Mouse (Mus musculus) NIH3T3 (cell line): Measurements from ENCODE around the gene Gan.

ENCODE experiments used
- DNase-seq: peaks from one replicate; pipeline ENCODE4 v3.0.0-alpha.2; 2012; ENCODE audit warnings: low read depth

Gan gene

GRCm38 (mm10) chr8:117200803-117201202 lies 42.9 kb downstream of the Gan start:
- no peak for DNase-seq

DNA sequence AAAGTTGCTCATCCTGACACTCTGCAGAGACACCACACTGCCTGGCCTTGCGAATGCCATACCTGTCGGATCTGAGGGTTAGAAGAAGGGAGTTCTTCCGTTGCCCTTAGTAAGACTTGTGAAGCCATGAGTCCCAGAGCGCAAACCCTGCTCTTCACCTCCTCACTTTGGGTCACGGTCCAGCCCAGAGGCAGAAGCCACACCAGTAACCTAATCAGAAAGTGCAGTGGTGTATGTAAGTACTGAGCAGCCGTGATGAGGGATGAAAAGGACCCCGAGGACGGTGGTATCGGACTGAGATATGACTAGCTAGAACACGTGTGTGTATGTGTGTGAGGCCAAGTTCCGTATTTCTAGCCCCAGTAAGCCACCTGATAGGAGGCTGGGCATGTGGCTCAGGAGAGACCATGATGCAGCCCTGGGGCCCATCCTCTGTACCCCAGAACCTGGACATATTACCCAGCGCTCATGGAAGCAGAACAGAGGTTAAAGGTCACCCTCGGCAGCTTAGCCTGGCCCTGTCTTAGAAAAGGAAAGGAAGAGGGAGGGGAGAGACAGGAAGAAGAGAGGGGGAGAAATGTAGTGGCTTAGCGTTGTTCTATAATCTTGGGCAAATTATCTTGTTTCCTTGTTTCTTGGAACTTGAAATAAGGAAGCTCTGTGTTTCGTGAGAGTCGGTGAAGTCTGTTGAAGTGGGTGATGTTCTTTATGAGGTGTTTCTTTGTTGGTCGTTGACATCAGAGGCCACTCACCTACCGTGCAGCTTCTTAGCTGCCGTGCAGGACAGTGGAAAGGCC lies 43.5 kb downstream of the Gan start:
- DNase-seq: no peak

GRCm38 (mm10) chr8:117203085-117203484 lies 45.1 kb downstream of the Gan start:
- no peak for DNase-seq

GRCm38 (mm10) chr8:117205884-117206283 lies 47.9 kb downstream of the Gan start:
- DNase-seq: no peak

DNA sequence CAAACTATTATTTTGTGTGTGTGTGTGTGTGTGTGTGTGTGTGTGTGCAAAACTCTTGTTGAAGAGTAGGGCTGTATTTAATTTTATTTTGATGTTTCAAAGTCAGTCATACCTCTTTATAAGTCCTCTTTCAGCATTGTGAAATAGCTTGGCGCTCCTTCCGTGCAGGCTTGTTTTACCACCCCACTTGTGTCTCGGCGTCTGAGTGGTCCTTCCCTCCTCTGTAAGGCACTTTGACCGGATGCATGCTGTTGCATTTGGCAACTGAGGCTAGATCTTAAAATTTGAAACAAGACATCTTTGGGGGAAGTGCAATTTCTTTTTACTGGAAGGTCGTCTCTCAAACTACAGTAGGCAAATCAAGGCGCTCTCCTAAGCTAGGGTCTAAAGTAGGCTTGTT lies 48.7 kb downstream of the Gan start:
- DNase-seq: no peak

GRCm38 (mm10) chr8:117209150-117209549 lies 51.2 kb downstream of the Gan start:
- DNase-seq: no peak

DNA sequence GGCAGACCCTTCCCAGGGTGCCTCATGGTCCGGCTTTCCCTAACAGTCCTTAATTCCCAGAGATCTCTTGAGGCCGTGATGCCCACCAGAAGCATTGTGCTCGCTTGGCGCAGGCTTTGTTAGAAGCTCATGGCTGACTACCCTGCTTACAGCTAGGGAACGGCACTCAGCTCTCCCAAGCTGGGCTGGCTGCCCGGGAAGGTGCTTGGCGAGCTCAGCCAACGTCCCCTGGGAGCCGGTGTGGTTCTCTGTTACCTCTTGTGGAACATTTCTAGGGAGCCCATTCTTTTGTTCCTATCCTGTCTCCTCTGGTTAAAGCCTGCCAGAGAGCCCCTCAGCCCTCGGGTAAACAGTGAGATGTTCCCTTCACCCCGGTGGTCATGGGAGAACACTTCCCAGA lies 54.2 kb downstream of the Gan start:
- DNase-seq: peak; percentile 14

DNA sequence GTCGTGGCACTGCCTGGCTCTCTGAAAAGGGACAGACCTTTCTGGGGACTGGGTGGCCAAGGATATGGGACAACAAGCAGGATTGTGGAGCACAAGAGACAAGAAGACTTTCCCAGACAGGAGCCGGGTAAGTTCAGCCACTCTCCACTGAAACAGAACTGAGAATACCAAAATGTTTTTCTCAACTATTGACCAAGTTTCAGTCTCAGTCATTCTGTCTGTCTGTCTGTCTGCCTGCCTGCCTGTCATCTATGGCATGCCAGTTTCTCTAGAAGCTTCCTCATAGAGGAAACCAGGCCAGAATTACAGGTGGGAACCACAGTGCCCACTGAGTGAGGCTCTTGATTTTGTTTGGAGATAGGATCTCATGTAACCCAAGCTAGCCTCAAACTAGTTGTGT lies 59.8 kb downstream of the Gan start:
- DNase-seq: no peak

DNA sequence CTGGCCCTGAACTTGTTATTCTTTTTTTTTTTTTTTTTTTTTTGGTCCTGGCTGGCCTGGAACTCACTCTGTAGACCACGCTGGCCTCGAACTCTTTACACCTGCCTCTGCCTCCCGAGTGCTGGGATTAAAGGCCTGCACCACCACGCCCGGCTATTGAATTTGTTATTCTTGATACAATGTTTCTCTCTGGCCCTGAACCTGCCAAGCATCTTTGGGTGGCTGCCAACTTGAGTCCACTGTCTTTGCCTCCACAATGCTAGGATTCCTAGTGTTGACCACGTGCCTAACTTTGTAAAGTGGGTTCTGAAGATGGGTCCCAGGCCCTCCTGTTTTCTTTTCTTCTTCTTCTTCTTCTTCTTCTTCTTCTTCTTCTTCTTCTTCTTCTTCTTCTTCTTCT lies 64.5 kb downstream of the Gan start:
- DNase-seq: peak; percentile 26

DNA sequence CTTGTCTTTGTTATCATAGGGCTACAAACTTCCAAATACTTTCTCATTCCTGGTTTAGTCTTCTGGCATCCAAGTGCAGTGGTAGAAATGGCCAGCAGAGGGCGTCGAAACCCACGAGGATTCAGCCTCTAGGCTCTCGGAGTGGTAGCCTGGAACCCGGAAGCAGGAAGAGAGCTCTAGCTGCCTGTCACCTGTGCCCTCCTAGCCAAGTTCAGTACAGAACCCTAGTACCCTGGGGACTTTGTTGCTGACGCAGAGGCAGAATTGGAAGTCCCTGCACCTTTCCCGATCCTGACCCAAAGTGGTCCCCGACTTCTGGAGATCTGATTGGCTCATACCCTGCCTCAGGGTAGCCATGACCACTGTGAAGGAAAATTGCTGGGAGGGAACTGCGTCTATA lies 66.7 kb downstream of the Gan start:
- DNase-seq: peak; percentile 92

GRCm38 (mm10) chr8:117226306-117226705 lies 68.4 kb downstream of the Gan start:
- DNase-seq: no peak

DNA sequence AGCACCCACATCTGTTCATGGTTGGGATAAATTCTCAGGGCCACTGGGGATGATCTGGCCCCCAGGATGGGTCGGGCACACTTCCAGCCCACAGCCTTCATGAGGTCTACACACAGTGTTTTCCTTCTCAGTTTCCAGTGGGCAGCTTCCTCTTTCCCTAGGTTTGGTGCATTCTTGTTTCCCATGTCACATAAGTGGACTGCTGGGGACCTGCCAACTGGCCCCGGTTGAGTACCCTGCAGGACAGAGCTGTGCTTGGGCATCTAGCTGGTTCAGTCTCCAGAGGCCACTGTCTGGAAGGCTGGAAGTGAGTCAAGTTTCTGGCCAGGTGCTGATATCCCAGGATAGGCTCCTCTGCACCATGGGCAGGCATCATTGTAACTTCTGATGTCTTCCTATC lies 69.4 kb downstream of the Gan start:
- peak; percentile 16 for DNase-seq

- DNase-seq: no peak
Measured at GRCm38 (mm10) chr8:117233199-117233598, 75.3 kb downstream of the Gan start.

DNA sequence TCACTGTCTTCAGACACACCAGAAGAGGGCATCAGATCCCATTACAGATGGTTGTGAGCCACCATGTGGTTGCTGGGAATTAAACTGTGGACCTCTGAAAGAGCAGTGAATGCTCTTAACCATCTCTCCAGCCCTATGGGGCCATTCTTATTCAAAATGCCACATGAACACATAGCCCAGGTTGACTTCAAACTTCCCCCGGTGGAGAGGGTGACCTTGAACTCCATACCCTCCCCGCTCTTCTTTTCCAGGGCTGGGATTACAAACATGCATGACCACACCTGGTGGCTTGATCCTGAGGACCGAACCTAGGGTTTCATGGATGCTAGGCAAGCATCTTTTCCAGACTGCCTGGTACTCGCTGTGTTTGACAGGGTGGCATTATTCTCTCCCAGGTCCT lies 78.6 kb downstream of the Gan start:
- DNase-seq: no peak

DNA sequence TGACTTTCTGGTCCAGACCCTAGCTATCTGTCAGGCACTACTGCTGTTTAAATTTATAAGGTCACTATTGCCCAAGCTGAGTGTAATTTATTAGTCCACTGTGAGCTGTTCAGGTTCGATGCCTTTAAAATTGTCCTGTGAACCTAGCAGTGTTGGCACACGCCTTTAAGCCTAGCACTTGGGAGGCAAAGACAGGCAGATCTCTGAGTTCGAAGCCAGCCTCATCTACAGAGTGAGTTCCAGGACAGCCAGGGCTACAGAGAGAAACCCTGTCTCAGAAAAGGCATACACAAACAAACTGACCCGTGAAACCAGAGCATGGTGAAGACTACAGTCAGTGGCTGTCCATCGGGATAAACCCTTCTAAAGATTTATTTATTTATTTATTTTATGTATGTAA lies 82.4 kb downstream of the Gan start:
- DNase-seq: no peak

DNA sequence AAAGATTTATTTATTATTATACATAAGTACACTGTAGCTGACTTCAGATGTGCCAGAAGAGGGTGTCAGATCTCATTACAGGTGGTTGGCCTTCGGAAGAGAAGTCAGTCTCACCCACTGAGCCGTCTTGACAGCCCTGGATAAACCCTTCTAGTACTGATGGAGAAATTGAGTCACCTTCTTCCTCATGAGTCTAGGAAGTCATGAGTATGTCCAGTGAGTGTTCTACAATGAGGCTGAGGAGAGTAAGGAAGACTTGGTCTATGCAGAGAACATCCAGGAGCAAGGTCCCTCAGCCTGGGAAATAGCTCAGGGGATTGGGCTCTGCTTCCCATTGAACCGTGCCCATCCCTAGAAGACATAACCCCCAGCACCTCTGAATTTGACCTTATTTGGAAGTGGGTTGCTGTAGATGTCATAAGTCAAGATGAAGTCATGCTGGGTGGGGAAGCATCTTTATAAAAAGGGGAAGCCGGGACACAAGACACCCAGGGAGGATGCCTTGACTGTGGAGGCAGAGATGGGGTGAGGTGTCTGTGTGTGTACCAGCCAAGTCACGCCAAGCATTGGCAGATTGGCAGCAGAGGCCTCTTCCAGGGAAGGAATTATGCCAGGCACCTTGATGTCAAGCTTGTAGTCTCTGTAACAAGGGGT lies 83.0 kb downstream of the Gan start:
- DNase-seq: no peak

- no peak for DNase-seq
Measured at GRCm38 (mm10) chr8:117241848-117242247, 83.9 kb downstream of the Gan start.

- no peak for DNase-seq
Measured at GRCm38 (mm10) chr8:117242286-117242685, 84.4 kb downstream of the Gan start.

DNA sequence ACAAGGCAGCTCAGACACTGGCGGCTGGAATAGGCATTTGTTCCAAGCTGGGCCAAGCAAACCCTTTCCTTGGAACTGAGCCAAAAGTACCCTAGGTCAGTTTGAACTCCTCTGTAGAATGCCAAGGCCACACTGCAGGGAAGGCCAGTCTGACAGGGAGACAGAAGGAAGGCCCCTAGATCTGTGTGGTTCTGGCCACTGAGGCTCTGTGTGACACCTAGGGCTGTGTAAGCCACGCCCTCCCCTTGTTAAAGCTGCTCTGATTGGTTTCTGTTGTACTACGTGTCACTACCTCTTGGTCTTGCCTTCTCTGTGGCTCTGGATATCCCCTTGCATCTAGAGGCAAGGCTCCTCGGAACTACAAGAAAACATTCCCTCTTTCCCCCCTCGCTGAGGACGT lies 86.7 kb downstream of the Gan start:
- DNase-seq: no peak

- no peak for DNase-seq
Measured at GRCm38 (mm10) chr8:117248341-117248740, 90.4 kb downstream of the Gan start.

GRCm38 (mm10) chr8:117251086-117251681 lies 93.2 kb downstream of the Gan start:
- DNase-seq: no peak

DNA sequence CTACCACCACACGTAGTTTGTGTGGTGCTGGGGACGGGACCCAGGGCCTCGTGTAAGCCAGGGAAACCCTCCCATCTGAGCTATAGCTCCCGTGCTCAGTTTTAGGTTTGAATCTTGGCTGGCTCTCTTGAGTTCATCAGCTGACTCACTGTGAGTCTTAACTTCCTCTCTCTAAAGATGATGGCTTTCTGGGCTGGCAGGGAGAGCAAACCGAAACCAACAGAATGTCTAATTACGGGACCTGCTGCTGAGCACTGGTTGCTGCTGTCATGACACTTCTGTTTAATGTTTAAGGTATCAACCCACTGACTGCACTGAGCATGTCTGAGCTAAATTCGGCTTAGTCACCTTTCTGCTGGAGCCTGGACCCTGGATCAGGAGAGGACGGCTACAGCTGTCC lies 94.7 kb downstream of the Gan start:
- DNase-seq: peak; percentile 12
